Mouse (Mus musculus): ENCODE results near the gene Cdkl4. TPM values are rescaled to one million over a fixed set of nuclear protein-coding genes. Genes with fewer than 3 reads are reported as not detected.

Cdkl4 gene
- polyA plus RNA-seq, 1 experiment from 2014 or later = 0.73 TPM

DNA sequence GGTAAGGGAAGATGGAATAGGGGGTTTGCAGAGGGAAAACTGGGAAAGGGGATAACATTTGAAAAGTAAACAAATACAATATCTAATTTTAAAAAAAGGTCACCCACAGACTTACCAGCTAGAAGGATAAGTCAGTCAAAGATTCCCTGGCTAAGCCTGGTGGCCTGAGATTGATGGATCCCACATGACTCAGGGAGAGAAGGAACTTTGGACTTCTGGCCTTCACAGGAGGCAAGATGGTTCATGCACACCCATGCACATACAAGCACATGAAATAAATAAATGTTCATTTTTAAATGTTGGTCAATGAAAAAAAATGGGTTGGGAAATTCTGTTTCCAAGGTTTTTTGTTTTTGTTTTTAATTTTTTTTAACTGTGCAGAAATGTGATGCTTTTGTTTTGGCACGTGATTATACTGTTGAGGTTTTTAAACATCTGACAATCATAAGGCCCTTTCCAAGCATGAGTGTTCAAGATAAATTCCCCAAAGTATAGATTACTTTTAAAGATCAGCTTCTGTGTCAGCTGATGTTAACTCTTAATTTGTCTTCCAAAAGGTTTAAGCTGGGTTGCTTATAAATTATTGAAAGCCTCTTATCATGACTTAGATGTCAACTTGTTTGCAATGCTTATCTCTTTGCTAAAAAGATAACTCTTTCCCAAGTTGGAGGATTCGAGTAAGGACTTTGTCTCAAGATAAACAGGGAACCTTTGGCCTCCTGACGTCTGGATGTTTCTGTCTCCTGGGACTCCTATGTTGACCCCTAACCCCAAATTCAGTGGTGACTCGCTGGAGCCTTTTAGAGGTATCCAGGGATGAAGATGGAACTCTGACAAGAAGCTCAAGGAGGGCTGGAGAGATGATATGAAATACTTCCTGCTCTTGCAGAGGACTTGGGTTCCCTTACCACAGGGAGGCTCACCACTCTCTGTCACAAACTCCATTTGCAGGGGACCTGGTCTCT, 67.8 kb downstream of the Cdkl4 start:
- Histone ChIP-seq H3K4me3 (no peak overlapping the region), H3K9ac (no peak overlapping the region), H3K27ac (no peak overlapping the region), H3K27me3 (no peaks in the 10 kb centered on the region), H3K4me1 (no peaks in the 10 kb centered on the region), H3K4me2 (replicated peaks) (no peak overlapping the region), H3K9me3 (no peaks in the 10 kb centered on the region), H3K36me3 (no peaks in the 10 kb centered on the region)
- WGBS = 57% methylated on average over 4 of the region's 4 CpGs
- ATAC-seq (ENCODE audit: low FRiP score, low read depth) = no peak

DNA sequence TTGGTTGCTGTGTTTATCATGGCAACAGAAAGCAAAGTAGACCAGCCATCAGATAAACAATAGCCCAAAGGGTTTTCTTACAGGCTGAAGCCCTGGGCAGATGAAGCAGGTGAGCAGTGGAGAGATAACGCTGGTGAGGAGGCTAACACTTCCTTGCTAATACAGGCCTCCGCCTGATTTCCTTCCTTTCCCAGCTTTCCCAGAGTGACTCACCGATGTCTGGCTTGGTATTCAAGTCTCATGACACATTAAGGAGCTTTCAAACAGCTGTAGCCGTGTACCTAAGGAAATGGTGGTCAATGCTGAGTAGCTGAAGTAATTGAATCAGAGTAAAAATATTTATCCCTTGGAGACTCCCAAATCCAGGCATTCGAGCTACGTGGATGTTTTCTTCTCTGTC, 71.8 kb downstream of the Cdkl4 start:
- no peak for ATAC-seq (ENCODE audit: low FRiP score, low read depth)
- Histone ChIP-seq H3K27me3 (no peaks in the 10 kb centered on the region), H3K4me2 (replicated peaks) (no peak overlapping the region), H3K36me3 (no peaks in the 10 kb centered on the region), H3K9me3 (no peaks in the 10 kb centered on the region), H3K27ac (no peak overlapping the region), H3K4me1 (no peaks in the 10 kb centered on the region), H3K9ac (no peak overlapping the region), H3K4me3 (no peak overlapping the region)
- 75% methylated on average over 6 of the region's 6 CpGs for WGBS

DNA sequence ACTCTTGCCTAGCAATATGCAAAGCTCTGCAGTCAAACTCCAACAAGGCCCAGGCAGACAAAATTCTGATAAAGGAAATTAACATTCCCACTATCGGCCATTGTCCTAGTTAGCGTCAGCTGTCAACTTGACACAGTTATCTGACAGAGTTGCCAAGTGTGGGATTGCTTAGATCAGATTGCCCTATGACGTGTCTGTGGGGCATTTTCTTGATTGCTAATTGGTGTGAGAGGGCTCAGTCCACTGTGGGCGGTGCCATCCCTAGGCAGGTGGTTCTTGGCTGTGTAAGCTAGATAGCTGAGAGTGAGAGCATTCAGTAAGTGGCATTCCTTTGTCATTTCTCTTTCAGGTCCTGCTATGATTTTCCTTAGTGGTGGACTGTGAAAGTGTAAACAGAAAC, 72.3 kb downstream of the Cdkl4 start:
- H3K9me3 ChIP-seq = no peaks in the 10 kb centered on the region
- WGBS = 85% methylated on average over 4 of the region's 4 CpGs
- no peak overlapping the region for H3K4me2 ChIP-seq (replicated peaks)
- no peaks in the 10 kb centered on the region for H3K27me3 ChIP-seq
- no peak overlapping the region for H3K9ac ChIP-seq
- no peak overlapping the region for H3K4me3 ChIP-seq
- no peaks in the 10 kb centered on the region for H3K36me3 ChIP-seq
- ATAC-seq (ENCODE audit: low FRiP score, low read depth) = no peak
- H3K27ac ChIP-seq = no peak overlapping the region
- H3K4me1 ChIP-seq = no peaks in the 10 kb centered on the region

DNA sequence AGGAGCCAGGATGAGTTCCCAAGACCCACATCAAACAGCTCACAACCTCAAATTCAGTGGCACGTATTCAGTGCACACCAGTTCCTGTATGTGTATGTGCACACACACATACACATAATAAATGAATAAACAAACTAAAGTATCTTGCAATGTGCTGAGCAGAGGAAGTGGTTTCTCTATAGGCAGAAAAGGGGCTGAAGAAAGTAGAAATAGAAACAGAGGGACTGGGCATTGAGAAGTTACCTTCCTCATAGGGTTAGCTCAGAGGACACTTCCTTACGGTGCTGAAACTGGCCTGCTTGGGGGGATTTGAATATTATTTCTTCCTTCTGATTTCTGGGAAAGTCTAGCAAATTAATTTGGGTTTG, 75.8 kb downstream of the Cdkl4 start:
- H3K4me1 ChIP-seq = no peaks in the 10 kb centered on the region
- H3K9ac ChIP-seq = no peak overlapping the region
- no peaks in the 10 kb centered on the region for H3K27me3 ChIP-seq
- ATAC-seq (ENCODE audit: low FRiP score, low read depth) = no peak
- no peaks in the 10 kb centered on the region for H3K36me3 ChIP-seq
- no peak overlapping the region for H3K4me3 ChIP-seq
- no peak overlapping the region for H3K27ac ChIP-seq
- 81% methylated on average over 2 of the region's 2 CpGs for WGBS
- no peak overlapping the region for H3K4me2 ChIP-seq (replicated peaks)
- no peaks in the 10 kb centered on the region for H3K9me3 ChIP-seq

DNA sequence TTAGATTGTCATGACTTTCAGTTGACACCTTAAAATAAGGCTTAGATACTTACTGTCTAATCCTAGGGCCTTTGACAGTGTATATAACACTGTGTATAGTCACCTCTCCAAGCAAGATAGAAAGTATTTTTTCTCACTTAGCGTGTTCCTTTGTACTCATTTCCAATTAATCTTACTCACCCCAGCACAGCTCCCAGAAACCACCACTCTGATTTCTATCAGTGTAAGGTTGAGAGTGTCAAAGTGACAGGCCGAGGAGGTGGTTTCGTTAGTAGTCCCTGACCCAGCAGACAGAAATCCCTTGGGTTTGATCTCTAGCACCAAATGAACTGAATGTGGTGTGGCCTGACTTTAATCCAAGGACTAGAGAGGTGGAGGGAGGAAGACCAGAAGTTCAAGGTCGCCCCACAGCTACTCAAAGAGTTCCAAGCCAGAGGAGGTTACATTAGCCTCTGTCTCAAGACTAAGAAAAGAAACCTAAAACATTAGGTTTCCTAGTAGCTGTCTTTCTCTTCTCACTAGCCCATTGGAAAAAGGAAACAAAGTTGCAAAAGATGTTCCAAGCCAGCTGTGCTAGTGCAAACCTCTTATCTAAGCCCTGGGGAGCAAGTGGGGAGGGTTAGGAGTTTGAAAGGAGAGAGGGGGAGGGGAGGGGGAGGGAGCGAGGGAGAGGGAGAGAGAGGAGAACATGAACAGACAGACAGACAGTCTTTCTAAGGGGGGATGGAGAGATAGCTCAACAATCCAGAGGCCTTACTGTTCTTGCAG, 76.4 kb downstream of the Cdkl4 start:
- 70% methylated on average over 5 of the region's 5 CpGs for WGBS
- no peak for ATAC-seq (ENCODE audit: low FRiP score, low read depth)

DNA sequence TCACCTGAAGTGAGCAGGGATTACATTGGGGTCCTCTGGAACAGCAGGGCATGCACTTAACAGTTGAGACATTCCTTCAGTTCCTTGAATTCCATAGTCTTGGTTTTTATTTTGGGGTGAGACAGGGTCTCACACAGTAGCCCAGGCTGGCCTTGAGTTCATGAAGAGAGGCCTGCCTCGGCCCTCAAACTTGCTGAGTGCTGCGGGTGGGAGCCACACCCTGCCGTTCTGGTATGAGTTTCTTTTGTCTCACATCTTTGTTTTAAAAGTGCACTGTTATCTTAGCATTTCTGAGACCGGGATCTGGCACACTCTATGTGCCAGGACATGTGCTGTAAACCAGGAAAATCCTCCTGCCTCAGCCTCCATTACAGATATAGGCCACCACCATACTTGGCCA, 77.6 kb downstream of the Cdkl4 start:
- Histone ChIP-seq H3K4me1 (no peaks in the 10 kb centered on the region), H3K4me3 (no peak overlapping the region), H3K9me3 (no peaks in the 10 kb centered on the region), H3K27ac (no peak overlapping the region), H3K27me3 (no peaks in the 10 kb centered on the region), H3K9ac (no peak overlapping the region), H3K4me2 (replicated peaks) (no peak overlapping the region), H3K36me3 (no peaks in the 10 kb centered on the region)
- ATAC-seq (ENCODE audit: low FRiP score, low read depth) = no peak
- 90% methylated on average over 4 of the region's 4 CpGs for WGBS

More for the DNA sequence above, 76.4 kb downstream of the Cdkl4 start:
- Histone ChIP-seq H3K4me3 (no peak overlapping the region), H3K4me2 (replicated peaks) (no peak overlapping the region), H3K9ac (no peak overlapping the region), H3K4me1 (no peaks in the 10 kb centered on the region), H3K27me3 (no peaks in the 10 kb centered on the region), H3K36me3 (no peaks in the 10 kb centered on the region), H3K27ac (no peak overlapping the region), H3K9me3 (no peaks in the 10 kb centered on the region)

DNA sequence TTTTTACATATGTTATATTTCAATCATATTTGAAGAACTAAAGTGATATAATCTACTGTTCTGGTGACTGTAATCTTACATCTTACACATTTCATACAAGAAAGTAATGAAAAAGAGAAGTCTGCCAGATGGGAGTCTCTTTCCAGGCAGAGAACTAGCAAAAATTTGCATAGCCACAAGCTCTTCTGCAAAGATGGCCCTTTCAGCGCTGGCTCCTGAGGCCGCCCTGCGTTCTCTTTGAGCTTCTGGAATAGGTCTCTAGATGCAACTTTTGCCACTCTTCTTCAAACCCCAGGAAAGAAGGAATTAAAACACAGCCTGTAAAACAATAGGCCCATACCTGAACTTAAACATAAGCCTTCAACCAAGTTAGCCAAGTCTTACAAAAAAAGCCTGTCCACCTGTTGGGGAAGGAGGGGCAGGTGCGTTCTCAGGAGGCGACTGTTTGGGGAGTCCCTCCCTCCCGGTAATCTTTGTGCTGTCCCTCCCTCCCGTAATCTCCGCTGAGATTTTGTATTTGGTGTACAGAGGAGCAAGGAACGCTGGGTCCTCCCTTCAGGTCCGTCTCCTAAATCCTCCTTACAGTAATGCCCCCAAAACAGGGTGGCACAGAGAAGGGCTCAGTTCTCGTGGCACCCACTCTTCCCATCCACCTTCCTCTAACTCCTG, 78.9 kb downstream of the Cdkl4 start:
- no peaks in the 10 kb centered on the region for H3K4me1 ChIP-seq
- ATAC-seq (ENCODE audit: low FRiP score, low read depth) = no peak
- H3K4me3 ChIP-seq = no peak overlapping the region
- H3K36me3 ChIP-seq = no peaks in the 10 kb centered on the region
- no peak overlapping the region for H3K4me2 ChIP-seq (replicated peaks)
- H3K27ac ChIP-seq = no peak overlapping the region
- H3K9ac ChIP-seq = no peak overlapping the region
- H3K9me3 ChIP-seq = no peaks in the 10 kb centered on the region
- no peaks in the 10 kb centered on the region for H3K27me3 ChIP-seq
- 56% methylated on average over 11 of the region's 11 CpGs for WGBS

DNA sequence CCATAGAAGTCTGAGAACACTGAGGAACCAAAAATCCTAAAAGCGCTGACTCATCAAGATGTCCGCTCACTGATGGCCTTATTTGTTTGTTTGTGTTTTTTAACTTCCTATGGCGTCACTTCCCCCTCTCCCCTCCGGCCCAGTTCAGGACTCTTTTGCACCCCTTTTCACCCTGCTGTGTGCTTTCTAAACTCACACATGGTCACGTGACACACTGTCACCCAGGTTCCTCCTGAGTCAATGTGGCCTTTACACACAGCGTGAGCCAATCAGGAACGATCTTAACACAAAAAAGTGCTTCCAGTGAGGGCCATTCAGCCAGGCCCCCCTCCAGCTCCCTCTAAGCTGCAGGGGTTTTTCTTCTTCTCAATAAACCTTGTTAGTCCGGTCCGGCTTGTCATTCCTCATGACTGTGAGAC, 80.4 kb downstream of the Cdkl4 start:
- no peak overlapping the region for H3K9ac ChIP-seq
- 83% methylated on average over 9 of the region's 9 CpGs for WGBS
- ATAC-seq (ENCODE audit: low FRiP score, low read depth) = no peak
- H3K9me3 ChIP-seq = no peaks in the 10 kb centered on the region
- no peak overlapping the region for H3K4me2 ChIP-seq (replicated peaks)
- H3K4me1 ChIP-seq = no peaks in the 10 kb centered on the region
- no peak overlapping the region for H3K4me3 ChIP-seq
- no peaks in the 10 kb centered on the region for H3K27me3 ChIP-seq
- H3K27ac ChIP-seq = no peak overlapping the region
- H3K36me3 ChIP-seq = no peaks in the 10 kb centered on the region

DNA sequence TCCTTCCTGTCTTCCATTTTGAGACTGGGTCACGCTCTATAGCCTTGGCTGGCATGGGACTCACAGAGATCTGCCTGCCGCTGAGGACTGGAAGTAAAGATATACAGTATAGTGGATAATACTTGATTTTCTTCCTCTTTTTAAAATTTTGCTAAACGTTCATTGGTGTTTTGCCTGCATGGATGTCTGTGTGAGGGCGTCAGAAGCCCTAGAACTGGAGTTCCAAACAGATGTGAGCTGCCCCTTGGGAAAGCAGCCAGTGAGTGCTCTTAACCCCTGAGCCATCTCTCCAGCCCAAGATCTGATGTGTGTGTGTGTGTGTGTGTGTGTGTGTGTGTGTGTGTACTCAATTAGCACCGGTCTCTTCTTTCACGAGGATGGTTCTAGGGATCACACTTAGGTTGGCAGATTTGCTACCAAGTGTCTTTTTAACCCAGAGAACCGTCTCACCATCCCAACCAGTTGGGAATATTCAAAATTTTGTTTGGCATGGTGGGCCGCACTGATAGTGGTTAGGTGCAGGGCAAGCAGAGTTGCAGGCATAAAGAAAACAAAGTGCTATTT, 80.9 kb downstream of the Cdkl4 start:
- WGBS = 83% methylated on average over 8 of the region's 8 CpGs
- Histone ChIP-seq H3K36me3 (no peaks in the 10 kb centered on the region), H3K4me3 (no peak overlapping the region), H3K9me3 (no peaks in the 10 kb centered on the region), H3K27me3 (no peaks in the 10 kb centered on the region), H3K4me1 (no peaks in the 10 kb centered on the region), H3K9ac (no peak overlapping the region), H3K27ac (no peak overlapping the region), H3K4me2 (replicated peaks) (no peak overlapping the region)
- ATAC-seq (ENCODE audit: low FRiP score, low read depth) = no peak

DNA sequence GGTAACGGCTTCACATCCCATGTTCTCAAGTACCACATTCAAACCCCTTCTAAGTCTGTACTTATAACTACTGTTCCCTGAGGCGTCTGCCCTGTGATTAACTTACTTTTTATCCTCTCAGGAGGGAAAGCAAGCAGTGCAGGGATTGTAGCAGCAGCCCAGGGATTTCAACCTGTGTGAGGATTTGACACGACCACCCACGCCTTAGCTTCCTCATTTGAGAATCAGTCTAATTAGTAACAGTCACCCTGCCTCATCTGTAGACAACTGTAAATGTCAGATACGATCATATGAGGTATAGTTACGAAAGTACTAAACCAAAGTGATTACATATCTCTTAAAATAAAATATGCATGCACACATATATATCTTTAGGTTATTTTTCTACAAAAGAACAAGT, 81.4 kb downstream of the Cdkl4 start:
- Histone ChIP-seq H3K4me1 (no peaks in the 10 kb centered on the region), H3K9ac (no peak overlapping the region), H3K4me2 (replicated peaks) (no peak overlapping the region), H3K4me3 (no peak overlapping the region), H3K27ac (no peak overlapping the region), H3K36me3 (no peaks in the 10 kb centered on the region), H3K9me3 (no peaks in the 10 kb centered on the region), H3K27me3 (no peaks in the 10 kb centered on the region)
- WGBS = 59% methylated on average over 6 of the region's 6 CpGs
- ATAC-seq (ENCODE audit: low FRiP score, low read depth) = no peak

DNA sequence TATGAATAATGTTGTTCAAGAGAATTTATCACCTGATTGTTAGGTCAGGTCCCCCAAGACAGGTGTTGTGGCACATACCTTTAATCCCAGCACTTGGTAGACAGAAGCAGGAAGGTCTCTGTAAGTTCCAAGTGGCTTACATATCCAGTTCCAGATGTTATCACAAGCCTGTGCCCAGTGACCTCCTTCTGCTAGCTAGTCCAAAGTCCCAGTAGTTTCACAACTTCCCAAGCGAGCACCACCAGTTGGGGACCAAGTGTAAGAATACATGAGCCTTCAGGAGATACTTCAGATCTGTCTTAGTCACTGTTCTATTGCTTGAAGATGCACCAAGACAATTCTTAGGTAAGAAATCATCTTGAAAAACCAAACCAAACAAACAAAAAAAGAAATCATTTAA, 83.7 kb downstream of the Cdkl4 start:
- H3K9ac ChIP-seq = no peak overlapping the region
- no peak overlapping the region for H3K4me3 ChIP-seq
- no peaks in the 10 kb centered on the region for H3K27me3 ChIP-seq
- 68% methylated on average over 1 of the region's 1 CpGs for WGBS
- H3K36me3 ChIP-seq = no peaks in the 10 kb centered on the region
- H3K27ac ChIP-seq = no peak overlapping the region
- H3K4me1 ChIP-seq = no peaks in the 10 kb centered on the region
- ATAC-seq (ENCODE audit: low FRiP score, low read depth) = no peak
- no peak overlapping the region for H3K4me2 ChIP-seq (replicated peaks)
- no peaks in the 10 kb centered on the region for H3K9me3 ChIP-seq

DNA sequence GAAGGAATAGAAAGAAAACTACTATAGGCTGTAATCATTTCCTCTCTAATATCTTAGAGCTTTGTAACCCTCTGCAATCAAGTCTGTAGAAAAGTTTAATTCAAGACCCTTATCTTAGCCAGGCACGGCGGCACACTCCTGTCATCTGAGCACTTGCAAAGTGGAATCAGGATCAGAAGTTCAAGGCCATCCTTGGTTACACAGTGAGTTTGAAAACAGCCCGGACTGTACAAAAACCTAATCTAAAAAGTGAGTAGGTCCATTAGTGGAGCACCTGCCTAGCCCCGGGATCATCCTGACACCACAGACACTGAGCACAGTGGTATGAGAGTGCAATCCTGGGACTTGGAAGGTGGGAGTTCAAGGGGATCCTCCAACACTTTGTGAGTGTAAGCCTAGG, 84.8 kb downstream of the Cdkl4 start:
- no peaks in the 10 kb centered on the region for H3K27me3 ChIP-seq
- H3K36me3 ChIP-seq = no peaks in the 10 kb centered on the region
- H3K9me3 ChIP-seq = no peaks in the 10 kb centered on the region
- no peak overlapping the region for H3K27ac ChIP-seq
- no peak for ATAC-seq (ENCODE audit: low FRiP score, low read depth)
- H3K4me3 ChIP-seq = no peak overlapping the region
- WGBS = 88% methylated on average over 4 of the region's 4 CpGs
- H3K4me2 ChIP-seq (replicated peaks) = no peak overlapping the region
- H3K9ac ChIP-seq = no peak overlapping the region
- no peaks in the 10 kb centered on the region for H3K4me1 ChIP-seq

Data from limb, embryonic 13.5 days (tissue).